Mouse (Mus musculus): ENCODE data around the gene Tmem161b. TPM values are rescaled to one million over a fixed set of nuclear protein-coding genes. Genes with fewer than 3 reads are reported as not detected.

The Tmem161b gene
- polyA plus RNA-seq, 1 experiment from 2014 or later = 13.4 TPM

Small RNA genes lying within 50 kb of the gene (microRNA-seq; reads per million reads assigned to microRNA genes)
- not detected for gene Gm24331 (ENCODE audit: borderline number of aligned reads)
